Mouse (Mus musculus) heart, postnatal 4 days (tissue): ENCODE measurements around the gene Kalrn. TPM values are rescaled to one million over a fixed set of nuclear protein-coding genes. Genes with fewer than 3 reads are reported as not detected.

ENCODE experiments used
- DNase-seq: peaks from one replicate; pipeline ENCODE4 v3.0.0; 2021
- total RNA-seq, 2 experiments: library from RNA; stranded (reverse); gene quantifications; 2 replicates each; pipeline ENCODE4 v1.2.3; 2021

Kalrn gene
- total RNA-seq, 2 experiments from 2014 or later, result 41.1 to 41.7 TPM

DNA sequence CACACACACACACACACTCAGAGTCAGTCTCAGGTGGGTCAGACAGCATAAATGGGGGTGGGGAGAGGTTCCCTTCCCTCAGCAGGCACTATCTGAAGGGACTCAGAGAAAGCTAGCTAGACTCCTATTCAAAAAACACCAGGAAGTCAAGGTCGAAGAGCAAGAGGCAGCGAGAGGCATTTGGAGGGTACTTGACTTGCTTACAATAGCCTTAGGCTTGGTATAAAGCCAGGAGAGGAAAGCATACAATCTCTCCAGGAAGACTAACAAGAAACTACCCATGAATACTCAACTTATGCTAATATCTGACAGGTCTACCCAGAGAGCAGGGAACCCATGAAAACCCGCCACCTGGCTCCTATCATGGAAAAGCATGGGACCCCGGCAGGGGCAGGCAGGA, 543.0 kb downstream of the Kalrn start:
- DNase-seq, result no peak

DNA sequence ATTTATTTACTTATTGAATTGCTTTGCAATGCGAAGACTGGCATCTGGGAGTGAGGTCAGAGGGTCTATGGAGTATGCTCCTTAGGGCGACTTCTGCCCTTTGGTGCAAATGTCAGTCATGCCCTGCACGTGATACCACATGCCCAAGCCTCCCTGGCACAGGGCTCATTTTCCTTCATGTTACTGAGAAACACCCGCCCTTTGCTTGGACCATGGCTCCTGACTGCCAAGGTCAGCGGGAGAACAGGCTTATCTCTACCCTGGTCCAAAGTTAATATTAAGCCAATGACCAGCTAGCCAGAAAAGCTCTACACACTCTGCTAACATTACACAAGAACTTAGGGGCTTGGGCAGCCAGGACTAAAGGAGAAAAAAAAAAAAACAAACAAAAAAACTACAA, 543.5 kb downstream of the Kalrn start:
- peak; percentile 54 for DNase-seq

DNA sequence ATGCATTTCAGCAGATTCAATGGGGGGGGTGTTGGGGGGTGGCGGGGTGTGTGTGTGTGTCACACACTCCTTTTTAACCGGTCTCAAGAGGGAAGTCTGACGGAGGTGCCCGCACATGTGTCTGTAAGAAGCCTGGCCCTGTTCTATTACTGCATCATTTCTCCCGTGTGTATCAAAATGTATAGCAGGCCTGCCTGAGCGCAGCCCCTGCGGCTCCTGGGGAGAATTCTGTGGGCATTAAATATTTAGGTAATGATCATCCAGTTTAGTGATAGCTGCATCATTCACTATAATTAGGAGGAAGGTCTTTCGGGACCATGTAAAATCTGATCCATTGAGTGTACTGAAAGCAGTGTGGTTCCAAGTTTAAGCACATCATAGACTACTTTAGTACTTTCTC, 556.1 kb downstream of the Kalrn start:
- no peak for DNase-seq

DNA sequence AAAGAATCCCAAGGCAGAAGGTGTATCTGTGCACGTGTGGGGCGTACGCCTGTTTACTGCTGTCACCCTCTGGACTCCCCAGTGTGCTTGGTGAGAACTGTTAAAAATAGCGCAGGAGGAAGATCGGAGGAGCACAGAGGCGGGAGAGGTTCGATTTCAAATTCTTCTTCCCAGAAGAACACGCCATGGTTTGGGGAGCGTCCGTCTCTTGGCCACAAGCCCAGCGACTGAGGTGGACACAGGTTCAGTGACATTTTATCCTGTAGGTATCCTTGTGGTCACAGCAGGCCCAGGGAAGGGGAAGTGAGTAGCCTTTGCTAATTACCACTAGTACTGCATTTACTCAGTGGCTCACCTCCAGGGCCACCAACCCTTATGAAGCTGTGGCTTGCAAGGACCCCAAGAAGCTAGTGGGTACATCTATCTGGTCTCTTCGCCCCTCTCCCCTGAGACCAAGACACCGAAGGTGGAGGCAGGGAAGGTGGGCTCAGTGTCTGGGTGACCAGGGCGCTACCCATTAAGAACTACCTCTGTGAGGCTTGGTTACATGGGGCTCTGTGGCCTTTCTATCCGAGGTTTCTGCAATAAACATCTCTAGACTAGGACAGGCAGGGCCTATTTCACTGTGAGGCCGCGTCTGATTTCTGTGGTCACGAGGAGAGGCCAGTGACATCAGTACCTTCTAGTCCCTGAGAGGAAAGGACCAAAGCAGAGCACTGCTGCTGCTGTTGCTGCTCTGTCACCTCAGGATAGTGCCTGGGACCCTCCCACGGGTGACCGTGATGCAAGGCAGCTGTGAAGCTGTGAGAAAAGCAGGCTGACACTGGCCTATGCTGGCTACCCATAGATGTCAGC, 561.1 kb downstream of the Kalrn start:
- no peak for DNase-seq

DNA sequence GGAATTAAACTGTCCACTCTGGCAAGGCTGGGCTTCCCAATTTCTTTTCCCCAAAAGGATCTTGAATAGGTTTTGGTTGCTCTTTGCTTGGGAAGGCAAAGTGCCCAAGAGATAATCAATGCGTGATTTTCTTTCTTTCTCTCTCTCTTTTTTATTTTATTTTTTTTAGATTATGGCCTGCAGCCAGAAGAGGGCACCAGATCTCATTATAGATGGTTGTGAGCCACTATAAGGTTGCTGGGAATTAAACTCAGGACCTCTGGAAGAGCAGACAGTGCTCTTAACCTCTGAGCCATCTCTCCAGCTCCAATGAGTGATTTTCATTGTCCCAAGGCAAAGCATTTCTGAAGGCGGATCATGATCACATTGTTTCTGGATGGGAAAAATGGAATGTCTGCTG, 563.8 kb downstream of the Kalrn start:
- DNase-seq, result no peak

DNA sequence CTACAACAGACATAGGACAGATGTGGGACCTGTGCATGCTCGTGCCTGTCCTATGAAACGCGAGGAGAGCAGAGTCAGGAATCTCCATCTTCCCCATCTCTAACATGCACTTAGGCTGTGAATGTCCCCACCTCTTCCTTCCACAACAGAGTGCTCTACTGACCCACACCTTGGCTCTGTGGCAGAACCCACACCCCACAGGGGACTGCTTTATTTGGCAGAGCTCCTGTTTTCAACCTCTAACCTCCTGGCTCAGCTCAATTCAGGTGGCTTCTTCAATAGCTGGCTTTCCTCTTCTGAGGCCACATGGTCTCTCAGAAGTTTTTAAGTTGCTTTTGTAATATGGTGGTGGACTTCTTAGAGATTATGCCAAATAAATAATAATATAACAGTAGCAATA, 567.3 kb downstream of the Kalrn start:
- no peak for DNase-seq

DNA sequence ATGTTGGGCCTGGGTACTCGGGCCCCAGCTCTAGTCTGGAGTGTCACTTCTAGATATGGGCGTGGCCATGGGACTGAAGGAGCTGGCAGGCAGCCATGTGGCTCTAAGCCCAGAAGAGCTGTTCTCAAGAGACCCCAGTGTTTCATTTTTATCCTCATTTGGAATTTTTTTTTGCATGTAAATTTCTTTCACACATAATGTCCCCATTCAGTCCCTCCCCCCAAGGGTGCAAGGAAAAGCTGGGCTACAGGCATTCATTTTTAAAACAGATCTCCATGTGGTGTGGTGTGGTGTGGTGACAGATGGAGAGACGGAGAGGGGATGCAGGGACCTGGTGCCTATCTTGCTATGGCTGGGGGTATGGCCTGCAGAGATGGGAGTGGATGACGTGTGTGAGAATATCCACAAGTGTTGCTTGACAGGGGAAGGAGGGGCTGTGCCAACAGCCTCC, 569.2 kb downstream of the Kalrn start:
- DNase-seq, result peak; percentile 71

DNA sequence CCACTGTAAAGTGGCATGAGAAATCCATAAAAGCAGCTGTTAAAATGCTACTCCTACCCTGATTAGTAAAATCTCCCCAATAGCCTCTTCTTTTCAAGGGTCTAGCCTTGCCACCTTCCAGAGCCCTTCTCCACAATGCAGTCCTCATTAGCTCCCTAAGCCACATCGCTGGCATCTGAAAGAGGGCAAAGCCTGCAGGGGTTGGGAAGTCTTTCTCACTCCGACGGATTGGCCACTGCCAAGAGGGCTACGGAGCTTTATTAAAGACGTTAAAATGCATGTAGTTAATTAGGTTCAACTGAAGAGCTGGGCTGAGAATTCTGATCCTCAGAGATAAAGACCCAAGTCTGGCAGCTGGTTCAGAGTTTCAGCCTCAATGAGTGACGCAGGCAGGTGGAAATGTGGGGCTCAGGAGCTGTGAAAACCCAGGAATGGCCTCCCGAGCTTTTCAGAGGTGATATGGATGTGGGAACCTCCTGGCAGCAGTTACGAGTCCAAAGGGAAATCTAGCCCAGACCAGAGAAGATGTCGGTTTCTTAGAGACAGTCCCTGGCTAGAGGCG, 569.7 kb downstream of the Kalrn start:
- no peak for DNase-seq

DNA sequence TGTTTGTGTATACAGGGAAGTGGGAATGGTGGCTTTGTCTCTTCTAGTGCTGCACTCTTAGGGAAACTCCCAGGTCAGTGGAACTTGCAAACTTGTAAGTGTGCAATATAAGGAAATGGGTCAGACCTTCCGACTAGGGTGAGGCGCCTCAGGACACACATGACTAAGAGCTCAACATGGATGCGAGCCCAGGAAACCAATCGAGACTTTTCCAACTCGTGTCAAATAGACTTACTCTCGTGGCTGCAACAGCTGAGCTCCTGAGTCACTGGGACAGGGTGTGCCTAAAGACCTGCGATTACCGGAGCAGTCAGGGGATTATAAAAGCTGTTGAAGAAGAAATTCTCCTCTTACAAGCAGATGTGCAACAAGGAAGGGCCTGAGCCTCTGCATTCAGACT, 572.6 kb downstream of the Kalrn start:
- no peak for DNase-seq

DNA sequence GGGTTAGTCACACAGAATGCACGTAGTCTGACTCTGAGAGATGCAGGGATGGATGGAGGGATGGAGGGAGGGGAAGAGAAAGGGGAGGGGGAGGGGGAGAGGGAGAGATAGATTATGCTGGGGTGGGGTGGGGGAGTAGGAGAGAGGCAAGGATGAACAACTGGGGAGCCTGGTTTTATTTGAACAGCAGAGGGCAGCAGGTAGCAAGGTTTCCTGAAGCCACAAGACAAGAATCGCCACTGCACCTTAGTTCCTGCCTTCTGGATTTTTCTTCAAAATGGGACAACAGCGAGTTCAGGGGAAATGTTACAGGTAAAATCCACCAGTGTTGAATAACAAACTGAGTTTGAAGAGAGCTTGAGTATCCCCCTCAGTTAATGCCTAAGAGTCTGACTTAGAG, 573.9 kb downstream of the Kalrn start:
- peak; percentile 76 for DNase-seq

DNA sequence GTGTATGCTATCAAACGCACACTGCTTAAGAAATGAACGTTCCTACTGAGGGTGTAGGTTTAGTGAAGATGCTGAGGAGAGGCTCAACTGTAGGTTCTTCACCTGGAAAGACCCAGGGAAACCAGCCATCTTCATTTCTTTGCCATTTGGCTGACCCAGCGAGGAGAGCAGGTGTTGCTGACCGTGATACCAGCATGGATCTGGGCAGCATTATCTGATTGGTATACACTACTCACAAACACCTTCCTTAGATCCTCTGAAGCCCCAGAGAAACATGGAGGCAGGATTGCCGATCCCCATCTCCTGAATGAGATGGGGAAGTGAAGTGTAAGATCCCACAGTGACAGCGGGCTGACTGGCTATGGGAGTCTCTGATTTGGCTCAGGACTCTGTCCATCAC, 575.3 kb downstream of the Kalrn start:
- DNase-seq, result no peak

DNA sequence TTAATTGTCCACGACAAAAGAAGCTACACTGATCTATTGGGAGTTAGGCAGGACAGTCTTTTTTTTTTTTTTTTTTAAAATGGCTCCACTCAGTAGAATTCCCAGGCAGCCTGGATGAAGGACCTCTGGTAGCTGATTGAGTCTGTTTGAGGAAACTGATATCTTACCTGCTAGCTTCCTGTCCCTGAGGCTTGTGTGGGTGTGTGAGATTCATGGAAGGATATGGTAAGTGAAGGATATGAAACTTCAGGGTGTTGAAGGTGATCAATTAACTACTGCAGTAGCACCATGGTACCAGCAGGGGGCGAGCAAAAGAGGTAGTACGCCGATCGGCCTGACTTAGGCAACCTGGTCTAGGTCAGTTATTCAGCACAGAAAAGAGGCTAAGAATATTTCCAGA, 577.3 kb downstream of the Kalrn start:
- DNase-seq, result peak; percentile 69

DNA sequence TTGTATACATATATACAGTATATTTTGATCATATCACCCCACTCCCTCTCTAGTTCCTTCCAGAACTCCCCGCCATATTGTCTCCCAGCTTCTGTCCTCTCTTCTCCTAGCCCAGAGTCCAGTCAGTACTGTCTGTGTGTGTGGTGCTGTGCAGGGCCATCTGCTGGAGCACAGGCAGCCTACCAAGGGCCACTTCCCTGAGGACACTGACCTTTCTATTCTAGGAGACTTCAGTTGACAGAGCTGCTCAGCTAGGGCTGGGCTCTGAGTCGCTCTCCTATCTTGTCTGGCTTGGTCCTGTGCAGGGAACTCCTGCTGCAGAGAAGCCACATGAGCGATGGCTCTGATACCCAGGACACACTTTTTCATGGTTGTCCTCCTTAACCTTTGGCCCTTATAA, 577.8 kb downstream of the Kalrn start:
- no peak for DNase-seq

DNA sequence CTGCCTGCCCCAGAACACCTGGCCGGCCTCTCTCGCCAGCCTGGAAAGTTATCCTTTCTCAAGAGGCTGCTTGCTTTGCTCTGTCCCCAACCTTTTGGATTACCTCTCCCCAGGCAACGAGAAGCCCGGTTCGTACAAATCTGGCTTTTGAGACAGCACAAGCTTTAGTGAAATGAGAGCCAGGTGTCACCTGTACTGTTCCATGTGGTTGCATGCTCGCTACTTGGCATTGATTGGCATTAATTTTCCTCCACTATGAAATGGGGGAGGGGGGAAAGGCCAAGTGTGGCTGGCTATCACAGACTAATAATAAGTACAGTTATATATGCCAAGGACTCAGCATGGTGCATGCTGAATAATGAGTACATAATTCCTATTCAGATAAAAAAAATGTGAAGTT, 579.0 kb downstream of the Kalrn start:
- no peak for DNase-seq

DNA sequence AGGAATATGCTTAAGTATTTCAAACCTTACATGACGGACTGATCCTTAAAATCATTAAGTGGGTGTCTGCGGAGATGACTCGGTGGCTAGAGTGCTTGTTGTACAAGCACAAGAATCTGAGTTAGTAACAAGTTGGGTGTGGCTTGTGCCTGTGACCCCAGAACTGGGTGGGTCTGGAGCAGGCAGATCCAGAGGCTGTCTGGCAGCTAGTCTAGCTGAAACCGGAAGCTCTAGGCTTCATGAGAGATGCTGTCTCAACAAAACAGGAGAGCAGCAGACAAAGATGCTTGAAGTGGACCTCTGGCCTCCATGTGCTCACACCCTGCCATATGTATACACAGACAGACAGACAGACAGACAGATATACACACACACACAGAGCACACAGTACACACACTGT, 582.6 kb downstream of the Kalrn start:
- DNase-seq, result no peak

DNA sequence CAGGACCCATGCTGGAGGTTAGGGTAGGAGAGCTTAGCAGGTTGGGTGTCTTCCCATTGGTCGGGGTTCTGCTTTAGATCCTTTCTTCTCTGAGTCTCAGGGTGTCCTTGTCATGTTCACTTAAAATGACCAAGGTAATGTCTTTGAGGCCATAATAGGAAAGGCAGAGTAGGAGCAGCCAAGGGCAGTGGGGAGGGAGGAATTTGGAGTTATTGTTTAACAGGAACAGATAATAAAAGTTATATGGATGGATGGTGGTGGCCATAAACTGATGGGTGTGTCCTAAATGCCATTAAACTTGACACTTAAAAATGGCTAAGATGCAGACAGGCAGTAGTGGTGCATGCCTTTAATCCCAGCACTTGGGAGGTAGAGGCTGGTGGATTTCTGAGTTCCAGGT, 584.2 kb downstream of the Kalrn start:
- no peak for DNase-seq

DNA sequence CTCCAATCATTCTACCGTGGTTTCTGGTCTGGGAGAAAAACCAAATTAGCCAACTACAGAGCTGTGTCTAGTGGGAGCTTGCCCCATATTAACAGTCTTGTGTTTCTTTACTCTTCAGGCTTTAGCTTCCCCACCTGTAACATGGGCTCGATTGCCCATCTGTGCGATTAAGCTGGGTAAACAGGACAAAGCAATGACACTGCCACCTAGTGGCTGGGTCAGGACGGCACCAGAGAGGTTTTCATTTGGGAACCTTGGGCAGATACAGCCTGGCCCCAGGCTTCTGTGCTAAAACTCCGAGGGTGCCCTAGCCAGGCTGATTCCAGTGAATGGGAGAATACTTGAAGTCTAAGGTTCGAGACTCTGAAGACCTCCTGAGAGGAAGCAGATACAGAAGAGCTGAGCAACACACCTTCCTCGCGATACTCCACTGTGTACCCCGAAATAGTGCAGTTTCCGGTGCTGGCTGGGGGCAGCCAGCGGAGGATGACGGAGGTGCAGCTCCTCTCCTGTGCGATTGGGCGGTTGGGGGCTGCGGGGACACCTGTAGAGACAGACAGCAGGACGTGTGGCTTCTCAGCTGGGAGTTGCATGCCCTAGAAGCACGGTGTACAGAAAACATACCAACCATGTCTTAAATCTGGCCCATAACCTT, 584.8 kb downstream of the Kalrn start:
- peak; percentile 67 for DNase-seq

DNA sequence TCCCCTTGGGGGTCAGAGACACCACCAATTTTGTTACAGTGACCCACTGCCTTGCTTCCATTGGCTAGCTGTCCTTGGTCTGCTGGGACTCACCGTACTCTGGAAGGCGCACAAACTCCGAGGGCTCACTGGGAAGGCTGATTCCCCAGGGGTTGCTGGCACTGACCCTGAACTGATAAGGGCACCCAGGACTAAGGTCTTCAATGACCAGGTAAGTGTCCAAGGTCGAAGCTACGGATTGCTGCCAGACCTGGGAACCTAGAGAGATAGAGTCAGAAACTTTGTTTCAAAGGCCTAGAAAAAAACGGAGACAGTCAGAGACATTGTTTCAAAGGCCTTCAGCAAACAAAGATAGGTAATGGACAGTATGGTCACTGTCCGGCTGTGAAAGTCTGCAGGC, 586.3 kb downstream of the Kalrn start:
- no peak for DNase-seq

DNA sequence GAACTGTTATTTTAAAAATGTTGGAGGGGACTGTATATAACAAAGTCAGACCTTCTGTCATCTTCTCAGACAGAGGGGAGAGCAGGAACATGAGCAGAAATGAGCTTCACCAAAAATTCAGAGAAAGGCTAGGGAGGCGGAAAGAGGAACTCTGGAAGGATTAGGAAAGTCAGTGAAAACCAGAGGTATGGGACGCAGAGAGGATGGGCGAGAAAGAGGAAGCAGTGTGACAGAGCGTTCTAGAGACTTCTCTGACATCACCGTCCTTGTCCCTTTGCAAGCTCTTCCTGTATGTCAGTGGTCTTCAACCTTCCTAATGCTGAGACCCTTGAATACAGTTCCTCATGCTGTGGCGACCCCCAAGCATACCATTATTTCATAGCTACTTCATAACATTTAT, 588.0 kb downstream of the Kalrn start:
- no peak for DNase-seq

DNA sequence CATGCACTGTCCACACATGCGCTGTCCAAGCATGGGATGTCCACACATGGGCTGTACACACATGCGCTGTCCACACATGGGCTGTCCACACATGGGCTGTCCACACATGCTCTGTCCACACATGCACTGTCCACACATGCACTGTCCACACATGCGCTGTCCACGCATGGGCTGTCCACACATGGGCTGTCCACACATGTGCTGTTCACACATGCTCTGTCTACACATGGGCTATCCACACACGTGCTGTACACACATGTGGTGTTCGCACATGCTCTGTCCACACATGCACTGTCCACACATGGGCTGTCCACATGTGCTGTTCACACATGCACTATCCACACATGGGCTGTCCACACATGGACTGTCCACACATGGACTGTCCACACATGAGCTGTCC, 589.6 kb downstream of the Kalrn start:
- DNase-seq, result no peak

DNA sequence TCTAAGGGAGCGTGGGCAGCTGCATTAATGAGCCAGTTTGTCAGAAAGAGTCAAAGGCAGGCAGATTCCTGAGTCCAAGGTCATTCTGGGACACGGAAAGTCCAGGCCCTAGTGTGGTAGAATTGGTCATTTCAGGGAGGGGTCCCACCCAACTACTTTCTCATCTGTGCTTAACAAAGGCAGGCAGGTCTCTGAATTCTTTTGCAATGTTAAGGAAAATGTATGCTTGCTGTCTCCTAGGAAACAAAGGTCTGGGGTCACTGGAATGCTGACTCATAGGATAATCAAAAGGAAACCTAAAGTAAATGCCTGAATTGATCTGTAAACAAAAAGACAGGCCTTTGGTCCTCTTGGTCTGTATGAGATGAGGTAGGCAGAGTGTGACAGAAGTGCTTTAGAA, 593.5 kb downstream of the Kalrn start:
- DNase-seq, result no peak

DNA sequence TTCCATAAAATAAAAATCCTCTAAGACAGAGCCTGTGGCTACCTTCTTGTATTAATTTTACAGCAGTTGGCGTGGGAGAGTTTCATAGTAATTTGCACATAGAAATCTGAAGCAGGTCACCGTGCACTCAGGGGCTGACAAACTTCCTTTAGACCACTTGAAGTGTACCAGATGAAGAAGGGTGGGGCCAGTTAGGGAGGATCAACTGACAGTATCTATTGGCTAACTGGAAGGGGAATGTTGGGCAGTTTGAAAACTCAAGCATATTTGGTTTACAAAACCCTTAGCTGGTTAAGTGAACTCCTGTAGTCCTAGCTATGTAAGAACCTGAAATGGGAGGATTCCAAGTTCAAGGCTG, 606.1 kb downstream of the Kalrn start:
- no peak for DNase-seq

DNA sequence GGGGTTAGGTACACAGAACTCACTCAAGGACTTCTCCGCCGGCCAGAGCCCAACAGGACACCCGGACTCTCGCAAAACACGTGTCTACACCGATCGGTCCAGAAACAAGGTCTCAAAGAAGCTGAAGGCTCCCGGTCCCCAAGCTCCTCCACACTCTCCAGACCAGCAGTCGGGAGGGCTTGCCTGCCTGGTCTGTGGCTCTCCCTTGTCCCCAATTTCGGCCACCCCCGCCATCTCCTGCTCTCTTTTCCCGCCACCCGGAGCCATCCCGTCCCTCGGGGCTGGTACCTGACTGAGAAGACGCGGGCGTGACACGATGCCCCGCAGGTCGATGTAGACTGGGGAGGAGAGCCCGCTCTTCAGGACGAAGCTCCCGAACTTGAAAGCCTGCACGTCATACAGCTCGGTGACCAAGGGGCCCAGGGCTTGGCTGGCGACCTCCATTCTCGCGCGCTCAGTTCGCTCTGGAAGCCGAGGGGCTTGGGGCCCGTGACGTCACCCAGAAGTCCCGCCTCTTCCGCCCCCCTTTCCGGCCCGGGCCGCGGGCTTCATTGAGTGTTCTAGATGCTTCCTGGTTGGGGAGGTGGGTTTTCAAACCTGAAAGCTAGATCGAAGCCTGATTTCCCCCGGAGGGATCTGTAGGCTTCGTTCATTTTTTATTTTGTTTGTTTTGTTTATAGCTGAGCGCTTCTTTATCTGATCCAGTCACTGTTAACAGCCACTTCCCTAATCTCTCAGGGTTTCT, 606.6 kb downstream of the Kalrn start, which contains the start of gene Umps:
Gene Umps (minus strand): TSS at position 501 of the 745 bp plus-strand sequence.
- DNase-seq, result peak; percentile 87
